Mouse (Mus musculus) spleen, adult 2 months (tissue): ENCODE data around the gene Clcn6. TPM values are rescaled to one million over a fixed set of nuclear protein-coding genes. Genes with fewer than 3 reads are reported as not detected.
A peak's percentile ranks its signal among the peaks of the same experiment; 100 is the strongest.

Experiments
- DNase-seq, 2 experiments: peaks; one replicate each; pipeline versions ENCODE4 v3.0.0 to v3.0.0-alpha.2; 2012 to 2021; ENCODE audit warnings: low spot score in 2 of 2, low read depth in 1 of 2
- H3K27ac ChIP-seq: fragments of 200-500 bp; 2 replicates; pipeline ENCODE4 v1.5.1; 2012; ENCODE audit warnings: low read length, inconsistent platforms; ENCODE audit not compliant: insufficient read depth
- H3K27me3 ChIP-seq: fragments of 200-500 bp; 2 replicates; pipeline ENCODE4 v1.6.1; 2012; ENCODE audit warnings: mild to moderate bottlenecking, moderate library complexity, low read length, inconsistent platforms; ENCODE audit not compliant: control insufficient read depth, insufficient read depth
- H3K36me3 ChIP-seq: fragments of 200-500 bp; 2 replicates; pipeline ENCODE4 v1.6.1; 2012; ENCODE audit warnings: mild to moderate bottlenecking, low read length, inconsistent platforms; ENCODE audit not compliant: control insufficient read depth, insufficient read depth
- H3K4me1 ChIP-seq: fragments of 200-500 bp; 2 replicates; pipeline ENCODE4 v1.6.1; 2011; ENCODE audit warnings: inconsistent platforms; ENCODE audit not compliant: control insufficient read depth, insufficient read depth, insufficient read length
- H3K4me3 ChIP-seq: fragments of 200-500 bp; 2 replicates; pipeline ENCODE4 v1.5.1; 2011; ENCODE audit warnings: mild to moderate bottlenecking, inconsistent platforms; ENCODE audit not compliant: insufficient read depth, insufficient read length; ENCODE audit errors: extremely low read depth
- CTCF ChIP-seq: fragments of 200-500 bp; IDR thresholded peaks from 2 replicates; pipeline ENCODE4 v1.5.1; 2011; ENCODE audit warnings: mild to moderate bottlenecking, inconsistent platforms; ENCODE audit not compliant: insufficient read depth, insufficient read length, insufficient replicate concordance; ENCODE audit errors: extremely low read depth
- POLR2A ChIP-seq: fragments of 200-500 bp; IDR thresholded peaks from 2 replicates; pipeline ENCODE4 v1.6.1; 2011; ENCODE audit warnings: low read depth, low read length, inconsistent platforms
- WGBS: fragments of 180-500 bp; shearing (Covaris S2); methylation state at CpG from one replicate; pipeline ENCODE4 v1.1.7; 2018; 5-methylcytosine and 5-hydroxymethylcytosine counted together
- polyA plus RNA-seq: library from polyadenylated mRNA; depleted of rRNA; stranded (reverse); fragments of >200 nt; gene quantifications from 2 replicates; pipeline ENCODE4 v1.2.3, GENCODE M21; 2012

Clcn6 gene
- polyA plus RNA-seq, 1 experiment = 12.1 TPM

DNA sequence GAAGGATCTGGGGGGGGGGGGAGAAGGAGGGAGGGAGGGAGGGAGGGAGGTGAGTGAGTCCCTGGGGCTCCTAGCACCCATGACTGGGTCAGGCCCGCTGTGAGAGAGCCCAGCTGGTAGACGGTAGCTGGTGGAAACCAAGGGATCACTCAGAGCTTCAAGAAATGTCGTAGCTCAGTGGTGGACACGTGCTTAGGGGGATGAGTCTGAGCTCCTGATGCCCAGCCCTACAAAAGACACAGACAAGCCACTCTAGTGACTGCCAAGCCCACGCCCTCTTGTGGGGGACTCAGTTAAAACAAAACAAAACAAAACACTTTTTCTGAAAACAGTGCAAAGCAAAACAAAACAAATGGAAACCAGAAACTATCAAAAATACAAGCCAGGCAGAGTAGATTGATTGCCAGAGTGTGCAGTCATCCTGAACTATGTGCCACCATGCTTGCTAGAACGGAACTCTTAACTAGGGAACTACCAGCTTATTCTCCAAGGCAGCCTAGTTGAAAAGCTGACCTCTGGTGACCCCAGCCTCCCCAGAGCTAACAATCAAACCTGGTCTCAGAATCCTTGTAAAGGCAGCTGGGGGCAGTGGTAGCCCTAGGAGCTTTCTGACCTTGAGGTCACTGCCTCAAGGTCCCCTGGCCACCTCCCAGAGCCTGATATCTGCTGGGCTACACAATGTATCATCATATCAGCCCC lies 27.2 kb upstream of the Clcn6 start:
- Histone ChIP-seq H3K27ac (no peak overlapping the region), H3K36me3 (no peaks in the 10 kb centered on the region), H3K4me1 (peaks cover 3% of the 10 kb centered on the region; the same call in 1 of the 2 replicates), H3K27me3 (no peaks in the 10 kb centered on the region), H3K4me3 (no peak overlapping the region)
- 47% methylated on average over 6 of the region's 6 CpGs for WGBS
- TF ChIP-seq POLR2A (no peak), CTCF (no peak)
- no peak for DNase-seq

GRCm38 (mm10) chr4:148061086-148061480 lies 22.5 kb upstream of the Clcn6 start:
- TF ChIP-seq POLR2A (no peak), CTCF (no peak)
- WGBS = 94% methylated on average over 9 of the region's 9 CpGs

GRCm38 (mm10) chr4:148060120-148061085 lies 21.8 kb upstream of the Clcn6 start:
- Histone ChIP-seq H3K27me3 (no peaks in the 10 kb centered on the region), H3K4me1 (no peaks in the 10 kb centered on the region), H3K4me3 (no peak overlapping the region), H3K27ac (no peak overlapping the region), H3K36me3 (peaks cover 8% of the 10 kb centered on the region)
- DNase-seq = no peak
- TF ChIP-seq POLR2A = no peak
- TF ChIP-seq CTCF = peak; percentile 47; the same call in 1 of the 2 replicates
- 53% methylated on average over 13 of the region's 13 CpGs for WGBS

More at GRCm38 (mm10) chr4:148061086-148061480, 22.5 kb upstream of the Clcn6 start:
- H3K27ac ChIP-seq = no peak overlapping the region
- H3K27me3 ChIP-seq = no peaks in the 10 kb centered on the region
- no peak overlapping the region for H3K4me3 ChIP-seq
- no peaks in the 10 kb centered on the region; the same call in 1 of the 2 replicates for H3K4me1 ChIP-seq
- H3K36me3 ChIP-seq = 0 out of 2 replicates have a peak, but pooled peaks cover 1% of the 10 kb centered on the region
- DNase-seq = no peak

- TF ChIP-seq POLR2A (no peak), CTCF (no peak)
- H3K27ac ChIP-seq = no peak overlapping the region
- no peak overlapping the region for H3K4me3 ChIP-seq
- DNase-seq = no peak
- H3K4me1 ChIP-seq = no peaks in the 10 kb centered on the region
- H3K27me3 ChIP-seq = no peaks in the 10 kb centered on the region
- peaks cover 10% of the 10 kb centered on the region for H3K36me3 ChIP-seq
- WGBS = 94% methylated on average over 6 of the region's 6 CpGs
Measured at GRCm38 (mm10) chr4:148058993-148059392, 20.4 kb upstream of the Clcn6 start.

DNA sequence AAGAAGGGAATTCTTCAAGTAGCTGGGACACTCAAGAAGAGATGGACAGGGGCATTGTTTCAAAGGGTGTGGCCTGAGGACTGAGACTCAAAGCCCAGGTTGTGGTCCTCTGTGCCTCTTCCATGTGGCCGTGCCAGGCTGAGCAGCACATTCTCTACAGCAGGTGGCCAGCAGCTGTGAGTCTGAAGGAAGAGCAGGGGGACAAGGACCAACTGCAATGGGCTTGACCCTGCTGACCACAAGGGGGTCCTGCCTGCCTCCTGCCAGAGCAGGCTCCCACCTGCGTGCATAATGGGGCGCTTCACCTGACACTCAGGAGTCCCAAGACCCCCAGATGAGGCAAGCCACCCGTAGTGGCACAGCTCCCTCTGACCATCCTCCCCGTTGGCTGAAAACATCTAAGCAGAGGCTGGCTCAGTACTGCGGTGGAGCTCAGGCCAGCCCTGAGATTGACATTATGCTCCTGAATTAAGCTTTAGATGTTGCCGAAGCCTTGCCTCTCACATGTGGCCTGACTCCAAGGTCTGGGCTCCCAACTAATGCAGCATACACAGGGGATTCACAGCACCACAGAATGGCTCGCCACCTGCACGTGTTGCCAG lies 19.7 kb upstream of the Clcn6 start:
- peaks cover 12% of the 10 kb centered on the region for H3K36me3 ChIP-seq
- WGBS = 94% methylated on average over 9 of the region's 9 CpGs
- H3K4me3 ChIP-seq = no peak overlapping the region
- no peaks in the 10 kb centered on the region for H3K4me1 ChIP-seq
- TF ChIP-seq POLR2A (no peak), CTCF (no peak)
- no peaks in the 10 kb centered on the region for H3K27me3 ChIP-seq
- no peak overlapping the region for H3K27ac ChIP-seq
- no peak for DNase-seq

GRCm38 (mm10) chr4:148057661-148058209 lies 19.1 kb upstream of the Clcn6 start:
- 68% methylated on average over 5 of the region's 5 CpGs for WGBS
- TF ChIP-seq POLR2A = no peak
- TF ChIP-seq CTCF = no peak
- Histone ChIP-seq H3K4me3 (no peak overlapping the region), H3K27me3 (no peaks in the 10 kb centered on the region), H3K4me1 (no peaks in the 10 kb centered on the region), H3K27ac (no peak overlapping the region), H3K36me3 (peaks cover 12% of the 10 kb centered on the region)
- no peak for DNase-seq

- no peak overlapping the region for H3K4me3 ChIP-seq
- no peaks in the 10 kb centered on the region for H3K4me1 ChIP-seq
- peaks cover 18% of the 10 kb centered on the region for H3K36me3 ChIP-seq
- H3K27me3 ChIP-seq = no peaks in the 10 kb centered on the region
- DNase-seq = no peak
- WGBS = 93% methylated on average over 4 of the region's 4 CpGs
- H3K27ac ChIP-seq = no peak overlapping the region
- no peak for TF ChIP-seq POLR2A
Measured at GRCm38 (mm10) chr4:148056801-148057200, 18.2 kb upstream of the Clcn6 start.
